Mouse (Mus musculus) ES-Bruce4 (cell line): ENCODE results near the gene Eef1akmt4.

ENCODE experiments used
- CTCF ChIP-seq: IDR thresholded peaks from one replicate; pipeline ENCODE4 v1.8.1; 2011; ENCODE audit warnings: low read depth, low read length
- EP300 ChIP-seq: IDR thresholded peaks from 2 replicates; pipeline ENCODE4 v1.6.1; 2011; ENCODE audit warnings: low read depth, low read length; ENCODE audit not compliant: insufficient read depth
- POLR2A ChIP-seq: IDR thresholded peaks from one replicate; pipeline ENCODE4 v1.8.1; 2011; ENCODE audit warnings: low read length; ENCODE audit not compliant: insufficient read depth

DNA sequence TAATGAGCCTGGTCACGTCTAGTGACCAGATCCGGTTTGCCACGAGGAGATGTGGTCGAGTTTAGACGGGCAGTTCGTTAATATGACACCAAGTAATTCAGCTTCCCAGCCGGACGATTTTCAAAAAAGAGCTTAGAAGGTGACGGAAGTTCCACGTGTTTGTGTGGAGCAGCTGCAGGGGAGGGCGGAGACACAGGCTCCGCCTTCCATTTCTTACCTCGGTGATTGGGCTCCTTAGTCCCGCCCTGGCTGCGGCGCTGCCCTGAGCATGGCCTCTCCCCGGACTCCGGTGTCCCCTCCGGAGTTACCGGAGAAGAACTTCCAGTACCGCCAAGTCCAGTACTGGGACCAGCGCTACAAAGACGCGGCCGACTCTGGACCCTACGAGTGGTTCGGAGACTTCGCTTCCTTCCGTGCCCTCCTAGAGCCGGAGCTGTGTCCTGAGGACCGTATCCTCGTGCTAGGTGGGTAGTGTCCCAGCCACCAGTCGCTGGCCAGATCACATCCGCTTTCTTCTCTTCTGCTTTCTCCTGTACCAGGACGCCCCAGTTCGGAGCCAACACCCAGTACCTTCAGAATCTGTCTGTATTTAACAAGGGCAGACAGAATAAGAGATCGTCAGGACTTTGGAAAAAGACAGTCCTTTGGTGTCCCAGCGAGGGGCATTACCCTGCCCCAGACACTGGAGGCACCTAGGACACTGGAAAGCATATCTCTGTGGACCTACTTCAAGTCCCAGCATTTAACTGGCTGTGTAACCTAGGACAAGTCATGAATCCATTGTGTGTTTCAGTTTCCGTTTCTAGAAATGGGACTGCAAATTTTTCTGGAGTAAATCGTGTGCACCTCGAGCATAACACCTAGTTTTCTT is at the start of gene Eef1akmt4, which contains the start of the genes Gm49333 and Alg3:
- TF ChIP-seq CTCF = no peak
- TF ChIP-seq POLR2A = peak; percentile 40
- no peak for TF ChIP-seq EP300
